Mouse (Mus musculus) testis, postnatal 14 days (tissue): ENCODE results near the gene Grin3b.

Experiments
- DNase-seq: peaks from one replicate; pipeline ENCODE4 v3.0.0; 2021; ENCODE audit warnings: low spot score

Grin3b gene

GRCm38 (mm10) chr10:79970415-79971182, at the start of gene Grin3b:
TSS of gene Grin3b (plus strand) at chr10:79970715.
- no peak for DNase-seq

- DNase-seq: no peak
Observed at GRCm38 (mm10) chr10:79920958-79921535, 49.5 kb upstream of the Grin3b start, which contains the start of gene R3hdm4. TSS of gene R3hdm4 (minus strand) at chr10:79921208.

GRCm38 (mm10) chr10:79921572-79921971, 48.9 kb upstream of the Grin3b start:
- DNase-seq: no peak

- peak; percentile 87 for DNase-seq
Observed at GRCm38 (mm10) chr10:79924998-79925784, 45.3 kb upstream of the Grin3b start.

GRCm38 (mm10) chr10:79925785-79926490, 44.6 kb upstream of the Grin3b start:
- DNase-seq: no peak

GRCm38 (mm10) chr10:79926491-79927323, 43.8 kb upstream of the Grin3b start, which contains the start of gene Arid3a:
TSS of gene Arid3a (plus strand) at chr10:79927043.
- peak; percentile 89 for DNase-seq

- DNase-seq: no peak
Observed at GRCm38 (mm10) chr10:79927324-79928029, 43.0 kb upstream of the Grin3b start.

- no peak for DNase-seq
Observed at GRCm38 (mm10) chr10:79928030-79928694, 42.4 kb upstream of the Grin3b start.

- no peak for DNase-seq
Observed at GRCm38 (mm10) chr10:79928907-79929701, 41.4 kb upstream of the Grin3b start.

- DNase-seq: no peak
Observed at GRCm38 (mm10) chr10:79929967-79930825, 40.3 kb upstream of the Grin3b start.

GRCm38 (mm10) chr10:79930826-79931186, 39.7 kb upstream of the Grin3b start:
- no peak for DNase-seq

GRCm38 (mm10) chr10:79931797-79932196, 38.7 kb upstream of the Grin3b start:
- no peak for DNase-seq

GRCm38 (mm10) chr10:79932736-79933135, 37.8 kb upstream of the Grin3b start:
- DNase-seq: peak; percentile 57

GRCm38 (mm10) chr10:79933145-79933679, 37.3 kb upstream of the Grin3b start:
- DNase-seq: no peak

- DNase-seq: no peak
Observed at GRCm38 (mm10) chr10:79933861-79934260, 36.7 kb upstream of the Grin3b start.

GRCm38 (mm10) chr10:79934272-79934721, 36.2 kb upstream of the Grin3b start:
- DNase-seq: peak; percentile 59

GRCm38 (mm10) chr10:79934794-79935569, 35.5 kb upstream of the Grin3b start:
- no peak for DNase-seq
